Mouse (Mus musculus): ENCODE data around the gene Olfr372. TPM values are rescaled to one million over a fixed set of nuclear protein-coding genes. Genes with fewer than 3 reads are reported as not detected.
"Not testable (repeated sequence)": the region's sequence is repeated elsewhere in the genome, so short reads cannot be mapped to it uniquely, and the experiment has no call there.

Olfr372 gene
- not detected for total RNA-seq (2021)
- long read RNA-seq, experiment 1: 0 reads
- long read RNA-seq, experiment 2: 0 reads

- DNase-seq: not testable (repeated sequence)
Observed at GRCm38 (mm10) chr8:72040918-72041317, at the start of gene Olfr372. Gene Olfr372 (plus strand): TSS chr8:72041218.

- no peak for DNase-seq
Observed at GRCm38 (mm10) chr8:71999434-71999833, 41.6 kb upstream of the Olfr372 start.

GRCm38 (mm10) chr8:72000223-72000622, 40.8 kb upstream of the Olfr372 start:
- no peak for DNase-seq

GRCm38 (mm10) chr8:72002942-72003341, 38.1 kb upstream of the Olfr372 start:
- DNase-seq: no peak

GRCm38 (mm10) chr8:72005912-72006311, 35.1 kb upstream of the Olfr372 start:
- no peak for DNase-seq

GRCm38 (mm10) chr8:72006763-72007162, 34.3 kb upstream of the Olfr372 start:
- DNase-seq: no peak

GRCm38 (mm10) chr8:72008134-72008641, 32.8 kb upstream of the Olfr372 start:
- peak; percentile 51 to 73 for DNase-seq

GRCm38 (mm10) chr8:72009473-72009872, 31.5 kb upstream of the Olfr372 start, which contains the start of gene Cyp4f18:
Gene Cyp4f18 (minus strand): TSS chr8:72009626.
- DNase-seq: peak; percentile 22 to 55

- peak; percentile 23 to 51 for DNase-seq
Observed at GRCm38 (mm10) chr8:72013506-72014228, 27.4 kb upstream of the Olfr372 start.

- peak in 1 of 2 experiments; percentile 25 for DNase-seq
Observed at GRCm38 (mm10) chr8:72017339-72017738, 23.7 kb upstream of the Olfr372 start.

GRCm38 (mm10) chr8:72018141-72018540, 22.9 kb upstream of the Olfr372 start:
- DNase-seq: peak; percentile 31 to 76

GRCm38 (mm10) chr8:72019022-72019421, 22.0 kb upstream of the Olfr372 start:
- DNase-seq: not testable (repeated sequence)

- DNase-seq: no peak
Observed at GRCm38 (mm10) chr8:72019816-72020215, 21.2 kb upstream of the Olfr372 start.

GRCm38 (mm10) chr8:72024886-72025285, 16.1 kb upstream of the Olfr372 start:
- DNase-seq: peak; percentile 41 to 62

GRCm38 (mm10) chr8:72032926-72033325, 8.1 kb upstream of the Olfr372 start:
- DNase-seq: peak; percentile 48 to 74

- DNase-seq: no peak
Observed at GRCm38 (mm10) chr8:72042493-72042892, 1.5 kb downstream of the Olfr372 start.

GRCm38 (mm10) chr8:72054633-72055032, 13.6 kb downstream of the Olfr372 start:
- not testable (repeated sequence) for DNase-seq

- DNase-seq: not testable (repeated sequence)
Observed at GRCm38 (mm10) chr8:72057643-72058042, 16.6 kb downstream of the Olfr372 start.

- DNase-seq: not testable (repeated sequence)
Observed at GRCm38 (mm10) chr8:72066819-72067399, 25.9 kb downstream of the Olfr372 start.

GRCm38 (mm10) chr8:72082877-72083276, 41.9 kb downstream of the Olfr372 start, which contains the start of gene Olfr373:
Gene Olfr373 (plus strand): TSS chr8:72083177.
- DNase-seq: not testable (repeated sequence)

- DNase-seq: no peak
Observed at GRCm38 (mm10) chr8:72084744-72085143, 43.7 kb downstream of the Olfr372 start.

GRCm38 (mm10) chr8:72087611-72088010, 46.6 kb downstream of the Olfr372 start:
- not testable (repeated sequence) for DNase-seq

GRCm38 (mm10) chr8:72096721-72097120, 55.7 kb downstream of the Olfr372 start:
- DNase-seq: not testable (repeated sequence)
